Mouse (Mus musculus) brain, embryonic 14.5 days (tissue): ENCODE measurements around the gene Fbxl2. TPM values are rescaled to one million over a fixed set of nuclear protein-coding genes. Genes with fewer than 3 reads are reported as not detected.
A peak's percentile ranks its signal among the peaks of the same experiment; 100 is the strongest.
"Not testable (repeated sequence)": the region's sequence is repeated elsewhere in the genome, so short reads cannot be mapped to it uniquely, and the experiment has no call there.

Experiments used
- DNase-seq: peaks from one replicate; pipeline ENCODE4 v3.0.0-alpha.2; 2011; ENCODE audit warnings: low read depth
- CTCF ChIP-seq: fragments of 200-500 bp; IDR thresholded peaks from 2 replicates; pipeline ENCODE4 v1.5.1; 2012; ENCODE audit warnings: inconsistent platforms, mild to moderate bottlenecking, moderate library complexity, borderline replicate concordance; ENCODE audit not compliant: insufficient read depth, insufficient read length; ENCODE audit errors: extremely low read depth
- POLR2A ChIP-seq: fragments of 200-500 bp; IDR thresholded peaks from 2 replicates; pipeline ENCODE4 v1.6.1; 2012; ENCODE audit warnings: mild to moderate bottlenecking, inconsistent platforms, borderline replicate concordance; ENCODE audit not compliant: poor library complexity, insufficient read depth, insufficient read length, severe bottlenecking; ENCODE audit errors: extremely low read depth
- polyA plus RNA-seq: library from polyadenylated mRNA; depleted of rRNA; stranded (reverse); fragments of >200 nt; gene quantifications from 2 replicates; pipeline ENCODE4 v1.2.3, GENCODE M21; 2012; rRNA removed

Gene Fbxl2
- polyA plus RNA-seq = 32.4 and 37.1 TPM in 2 replicates

GRCm38 (mm10) chr9:114046028-114046427 lies at the start of gene Fbxl2:
Gene Fbxl2, minus strand, starts transcription at chr9:114046191.
- no peak for DNase-seq
- TF ChIP-seq POLR2A = no peak
- no peak for TF ChIP-seq CTCF

- no peak for TF ChIP-seq POLR2A
- no peak for TF ChIP-seq CTCF
- no peak for DNase-seq
These were observed 48.9 kb upstream of the Fbxl2 start for GRCm38 (mm10) chr9:114094854-114095253.

- TF ChIP-seq CTCF = peak; percentile 24; the same call in 1 of the 2 replicates
- peak; percentile 80 for DNase-seq
These were observed 46.2 kb upstream of the Fbxl2 start for GRCm38 (mm10) chr9:114092188-114092587.

- DNase-seq = not testable (repeated sequence)
These were observed 42.9 kb upstream of the Fbxl2 start for GRCm38 (mm10) chr9:114088885-114089284.

GRCm38 (mm10) chr9:114087106-114087815 lies 41.3 kb upstream of the Fbxl2 start:
- DNase-seq = no peak
- TF ChIP-seq CTCF (no peak), POLR2A (no peak)

GRCm38 (mm10) chr9:114086422-114086821 lies 40.4 kb upstream of the Fbxl2 start:
- DNase-seq = no peak

GRCm38 (mm10) chr9:114073681-114074080 lies 27.7 kb upstream of the Fbxl2 start:
- TF ChIP-seq CTCF = no peak
- TF ChIP-seq POLR2A = no peak

More at GRCm38 (mm10) chr9:114086422-114086821, 40.4 kb upstream of the Fbxl2 start:
- TF ChIP-seq POLR2A (no peak), CTCF (no peak)

GRCm38 (mm10) chr9:114069372-114069771 lies 23.4 kb upstream of the Fbxl2 start:
- no peak for DNase-seq
- TF ChIP-seq POLR2A (no peak), CTCF (no peak)

More at GRCm38 (mm10) chr9:114073681-114074080, 27.7 kb upstream of the Fbxl2 start:
- DNase-seq = no peak

GRCm38 (mm10) chr9:114068494-114069053 lies 22.6 kb upstream of the Fbxl2 start:
- DNase-seq = no peak

GRCm38 (mm10) chr9:114057090-114057796 lies 11.3 kb upstream of the Fbxl2 start, which contains the start of gene Susd5:
Gene Susd5, plus strand, starts transcription at chr9:114057140.
- DNase-seq = peak; percentile 19
- no peak for TF ChIP-seq CTCF
- no peak for TF ChIP-seq POLR2A

More at GRCm38 (mm10) chr9:114068494-114069053, 22.6 kb upstream of the Fbxl2 start:
- no peak for TF ChIP-seq POLR2A
- no peak for TF ChIP-seq CTCF

- TF ChIP-seq POLR2A (no peak), CTCF (no peak)
These were observed 6.9 kb upstream of the Fbxl2 start for GRCm38 (mm10) chr9:114052866-114053265.

More at GRCm38 (mm10) chr9:114052866-114053265, 6.9 kb upstream of the Fbxl2 start:
- DNase-seq = no peak
